Mouse (Mus musculus) monocyte, adult 59 days (primary cell): Measurements from ENCODE around the gene Jmy. TPM values are rescaled to one million over a fixed set of nuclear protein-coding genes. Genes with fewer than 3 reads are reported as not detected.

Experiments
- total RNA-seq, 2 experiments: library from RNA; stranded (reverse); gene quantifications; one replicate each; pipeline ENCODE4 v1.2.4; 2023

The Jmy gene
- 10 to 100 TPM; 35.0 to 39.4 TPM for total RNA-seq

DNA sequence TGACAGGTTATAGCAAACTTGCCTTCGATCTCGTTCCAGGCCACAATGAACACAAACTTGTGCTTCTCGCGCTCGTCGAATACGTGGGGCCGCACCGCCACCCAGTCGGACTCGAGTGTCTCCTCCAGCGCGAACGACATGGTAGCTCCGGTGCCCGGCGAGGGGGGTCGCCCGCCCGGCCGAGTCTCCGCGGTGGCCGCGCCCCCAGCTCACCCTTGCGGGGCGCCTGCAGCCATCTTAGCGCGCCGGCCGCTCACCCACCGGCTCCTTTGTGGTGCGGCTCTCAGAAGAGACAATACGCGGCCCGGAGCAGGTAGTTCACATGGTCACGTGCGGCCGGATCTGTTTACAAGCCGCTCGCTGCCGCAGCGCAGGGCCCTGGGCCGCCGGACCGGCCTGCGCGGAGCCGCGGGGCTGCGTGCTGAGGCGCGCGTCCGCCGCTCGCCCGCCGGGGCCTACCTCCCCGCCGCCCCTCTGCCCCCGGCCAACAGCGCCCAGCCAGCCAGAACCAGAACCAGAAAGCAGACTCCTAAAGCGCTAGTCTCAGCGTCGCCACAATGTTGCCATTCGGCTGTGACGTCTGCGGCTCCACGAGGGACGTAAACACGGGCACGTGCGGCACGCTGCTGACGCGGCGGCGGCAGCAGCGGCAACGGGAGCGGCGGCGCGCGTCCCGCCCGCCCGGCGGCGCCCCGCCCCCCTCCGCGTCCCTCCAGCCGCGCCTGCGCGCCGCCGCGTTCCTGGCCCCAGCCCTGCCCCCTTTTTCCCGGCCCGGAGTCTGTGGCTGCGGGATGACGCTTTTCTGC lies at the start of gene Jmy:
Gene Jmy (minus strand): TSS at position 642 of the 806 bp plus-strand sequence.

Other genes with a start within 250 kb of the Jmy start
- gene Homer1, start 200.2 kb downstream of the Jmy start, total RNA-seq = 10 to 100 TPM; 18.7 to 20.4 TPM
- gene Bhmt, start 138.2 kb upstream of the Jmy start, total RNA-seq = not detected
- not detected for gene Bhmt2, start 174.5 kb upstream of the Jmy start, total RNA-seq
- not detected for gene Dmgdh, start 174.6 kb upstream of the Jmy start, total RNA-seq